Mouse (Mus musculus) limb, embryonic 11.5 days (tissue): Measurements from ENCODE around the gene Trmu. TPM values are rescaled to one million over a fixed set of nuclear protein-coding genes. Genes with fewer than 3 reads are reported as not detected.
"Not testable (repeated sequence)": the region's sequence is repeated elsewhere in the genome, so short reads cannot be mapped to it uniquely, and the experiment has no call there.

Experiments used
- ATAC-seq: fragments of 200-750 bp; cut with Nextera tagmentation; 2 replicates; pipeline ENCODE4 v1.8.0; 2017; ENCODE audit warnings: low read depth; ENCODE audit not compliant: insufficient number of reproducible peaks, low FRiP score, low TSS enrichment
- DNase-seq: peaks from one replicate; pipeline ENCODE4 v3.0.0-alpha.2; 2015; ENCODE audit warnings: low spot score
- H3K27ac ChIP-seq: fragments of 300-500 bp; sonication (generic); replicated peaks from 2 replicates; pipeline ENCODE4 v1.5.1; 2014; ENCODE audit warnings: low read depth, mild to moderate bottlenecking, low read length
- H3K27me3 ChIP-seq: fragments of 300-500 bp; sonication (generic); 2 replicates; pipeline ENCODE4 v1.6.1; 2014; ENCODE audit warnings: mild to moderate bottlenecking, low read length, mixed read lengths; ENCODE audit not compliant: control insufficient read depth, insufficient read depth
- H3K36me3 ChIP-seq: fragments of 300-500 bp; sonication (generic); 2 replicates; pipeline ENCODE4 v1.6.1; 2014; ENCODE audit warnings: mild to moderate bottlenecking, low read length, moderate library complexity, mixed read lengths; ENCODE audit not compliant: control insufficient read depth, insufficient read depth
- H3K4me1 ChIP-seq: fragments of 300-500 bp; sonication (generic); 2 replicates; pipeline ENCODE4 v1.6.1; 2014; ENCODE audit warnings: low read length, mixed read lengths; ENCODE audit not compliant: control insufficient read depth, insufficient read depth
- H3K4me2 ChIP-seq: fragments of 300-500 bp; sonication (generic); 2 replicates; pipeline ENCODE4 v1.6.1; 2014; ENCODE audit warnings: low read depth, mild to moderate bottlenecking, moderate library complexity; ENCODE audit not compliant: severe bottlenecking
- H3K4me3 ChIP-seq: fragments of 300-500 bp; sonication (generic); 2 replicates; pipeline ENCODE4 v1.5.1; 2014; ENCODE audit warnings: low read depth, low read length
- H3K9ac ChIP-seq: fragments of 300-500 bp; sonication (generic); 2 replicates; pipeline ENCODE4 v1.6.1; 2014; ENCODE audit warnings: mild to moderate bottlenecking, low read length
- H3K9me3 ChIP-seq: fragments of 300-500 bp; sonication (generic); 2 replicates; pipeline ENCODE4 v1.6.1; 2016; ENCODE audit warnings: low read length; ENCODE audit not compliant: control insufficient read depth
- WGBS: fragments of 180-500 bp; shearing (Covaris S2); extraction: QIAGEN DNeasy Blood & Tissue Kit; methylation state at CpG from one replicate; pipeline ENCODE4 v1.1.7; 2014; 5-methylcytosine and 5-hydroxymethylcytosine counted together
- polyA plus RNA-seq: library from polyadenylated mRNA; unstranded; fragments of >200 nt; fragmentation: Nextera tagmentation; extraction: Ambion mirVana; gene quantifications from 2 replicates; pipeline ENCODE4 v1.2.1, GENCODE M21; 2014

The Trmu gene
- polyA plus RNA-seq, 1 experiment from 2014 or later = 36.8 TPM

GRCm38 (mm10) chr15:85845071-85845470 is 34.0 kb upstream of the Trmu start:
- ATAC-seq = no peak

GRCm38 (mm10) chr15:85851656-85852392 is 27.3 kb upstream of the Trmu start:
- ATAC-seq (no peak), DNase-seq (no peak)
- no peaks in the 10 kb centered on the region for H3K9me3 ChIP-seq
- no peak overlapping the region for H3K9ac ChIP-seq
- no peak overlapping the region for H3K4me2 ChIP-seq
- no peaks in the 10 kb centered on the region; the same call in 1 of the 2 replicates for H3K36me3 ChIP-seq
- H3K27me3 ChIP-seq = no peaks in the 10 kb centered on the region
- H3K4me1 ChIP-seq = no peaks in the 10 kb centered on the region
- WGBS = 79% methylated on average over 12 of the region's 12 CpGs
- no peak overlapping the region for H3K4me3 ChIP-seq
- no peak overlapping the region for H3K27ac ChIP-seq

More at GRCm38 (mm10) chr15:85845071-85845470, 34.0 kb upstream of the Trmu start:
- Histone ChIP-seq H3K9me3 (no peaks in the 10 kb centered on the region), H3K4me3 (no peak overlapping the region), H3K9ac (no peak overlapping the region), H3K4me1 (no peaks in the 10 kb centered on the region), H3K4me2 (no peak overlapping the region), H3K27ac (no peak overlapping the region), H3K27me3 (no peaks in the 10 kb centered on the region), H3K36me3 (no peaks in the 10 kb centered on the region)
- DNase-seq = no peak

- Histone ChIP-seq H3K27me3 (no peaks in the 10 kb centered on the region), H3K9ac (peak overlapping the region; percentile 75), H3K27ac (no peak overlapping the region; the same call in 1 of the 2 replicates), H3K9me3 (no peaks in the 10 kb centered on the region), H3K36me3 (peaks cover 14% of the 10 kb centered on the region), H3K4me3 (peak overlapping the region; percentile 74), H3K4me2 (peak overlapping the region; percentile 87), H3K4me1 (peaks cover 6% of the 10 kb centered on the region)
- no peak for DNase-seq
- 11% methylated on average over 15 of the region's 15 CpGs for WGBS
- ATAC-seq = no peak; the same call in 1 of the 2 replicates
These were observed 20.1 kb upstream of the Trmu start for GRCm38 (mm10) chr15:85858980-85859489.

- ATAC-seq (peak; percentile 97), DNase-seq (peak; percentile 95)
- Histone ChIP-seq H3K27ac (peak within 1 kb of the TSS; percentile 43; the same call in 1 of the 2 replicates), H3K4me3 (peak within 1 kb of the TSS; percentile 74), H3K9ac (peak within 1 kb of the TSS; percentile 77), H3K36me3 (peaks cover 16% of the 10 kb centered on the region), H3K4me1 (peaks cover 6% of the 10 kb centered on the region), H3K27me3 (no peaks in the 10 kb centered on the region), H3K4me2 (peak within 1 kb of the TSS; percentile 87), H3K9me3 (no peaks in the 10 kb centered on the region)
- under 1% methylated on average over 42 of the region's 42 CpGs for WGBS
These were observed 19.6 kb upstream of the Trmu start, which contains the start of gene Gtse1 for GRCm38 (mm10) chr15:85859490-85860031. TSS of gene Gtse1 (plus strand) at chr15:85859745.

GRCm38 (mm10) chr15:85865913-85866312 is 13.2 kb upstream of the Trmu start:
- not testable (repeated sequence) for H3K4me1 ChIP-seq, H3K9me3 ChIP-seq, H3K9ac ChIP-seq, H3K27me3 ChIP-seq, H3K4me2 ChIP-seq, DNase-seq, H3K27ac ChIP-seq, H3K4me3 ChIP-seq, ATAC-seq
- H3K36me3 ChIP-seq = peaks cover 27% of the 10 kb centered on the region
- WGBS = 93% methylated on average over 7 of the region's 7 CpGs

GRCm38 (mm10) chr15:85867696-85868095 is 11.4 kb upstream of the Trmu start:
- Histone ChIP-seq H3K9ac (no peak overlapping the region), H3K36me3 (peaks cover 35% of the 10 kb centered on the region), H3K4me1 (no peaks in the 10 kb centered on the region), H3K9me3 (no peaks in the 10 kb centered on the region), H3K4me3 (no peak overlapping the region), H3K4me2 (no peak overlapping the region), H3K27ac (no peak overlapping the region), H3K27me3 (no peaks in the 10 kb centered on the region)
- WGBS = 57% methylated on average over 6 of the region's 6 CpGs
- no peak for ATAC-seq
- DNase-seq = peak; percentile 73

- H3K27me3 ChIP-seq = no peaks in the 10 kb centered on the region
- ATAC-seq = no peak
- no peaks in the 10 kb centered on the region for H3K9me3 ChIP-seq
- H3K27ac ChIP-seq = no peak overlapping the region
- H3K36me3 ChIP-seq = peaks cover 22% of the 10 kb centered on the region
- WGBS = 95% methylated on average over 7 of the region's 7 CpGs
- H3K4me2 ChIP-seq = no peak overlapping the region
- no peak overlapping the region for H3K4me3 ChIP-seq
- no peak overlapping the region for H3K9ac ChIP-seq
- H3K4me1 ChIP-seq = peaks cover 7% of the 10 kb centered on the region
- DNase-seq = no peak
These were observed 1.8 kb upstream of the Trmu start for GRCm38 (mm10) chr15:85877336-85877735.

- ATAC-seq = peak; percentile 20; the same call in 1 of the 2 replicates
- H3K36me3 ChIP-seq = peaks cover 18% of the 10 kb centered on the region
These were observed 385 bp downstream of the Trmu start for GRCm38 (mm10) chr15:85879498-85879895.

More at GRCm38 (mm10) chr15:85879498-85879895, 385 bp downstream of the Trmu start:
- H3K27me3 ChIP-seq = no peaks in the 10 kb centered on the region
- H3K9me3 ChIP-seq = no peaks in the 10 kb centered on the region
- H3K4me2 ChIP-seq = peak overlapping the region; percentile 95
- WGBS = 2% methylated on average over 18 of the region's 18 CpGs
- H3K27ac ChIP-seq = peak overlapping the region; percentile 56; the same call in 1 of the 2 replicates
- no peak for DNase-seq
- peak overlapping the region; percentile 73 for H3K4me3 ChIP-seq
- H3K9ac ChIP-seq = peak overlapping the region; percentile 87
- peaks cover 7% of the 10 kb centered on the region for H3K4me1 ChIP-seq
